Mouse (Mus musculus) brain, embryonic 14.5 days (tissue): ENCODE results near the gene Hyal3.

Experiments used
- CTCF ChIP-seq: fragments of 200-500 bp; IDR thresholded peaks from 2 replicates; pipeline ENCODE4 v1.5.1; 2012; ENCODE audit warnings: inconsistent platforms, mild to moderate bottlenecking, moderate library complexity, borderline replicate concordance; ENCODE audit not compliant: insufficient read depth, insufficient read length; ENCODE audit errors: extremely low read depth
- POLR2A ChIP-seq: fragments of 200-500 bp; IDR thresholded peaks from 2 replicates; pipeline ENCODE4 v1.6.1; 2012; ENCODE audit warnings: mild to moderate bottlenecking, inconsistent platforms, borderline replicate concordance; ENCODE audit not compliant: poor library complexity, insufficient read depth, insufficient read length, severe bottlenecking; ENCODE audit errors: extremely low read depth

DNA sequence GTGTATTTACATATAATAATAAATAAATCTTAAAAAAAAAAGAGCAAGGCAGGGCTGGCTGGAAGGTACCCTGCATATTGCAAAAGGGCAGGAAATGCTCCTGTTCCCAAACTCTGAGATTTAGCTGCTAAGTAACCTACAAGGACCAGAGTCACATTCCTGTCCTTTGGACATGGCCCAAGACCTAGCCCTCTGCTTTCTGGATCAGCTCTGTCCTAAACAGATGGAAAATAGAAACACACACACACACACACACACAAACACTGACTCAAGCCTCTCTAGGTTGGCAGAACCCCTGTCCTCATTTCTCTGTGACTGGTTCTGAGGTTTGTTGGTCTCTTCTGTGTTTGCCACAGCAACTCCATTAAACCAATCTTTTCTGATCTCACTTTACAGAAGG, 40.3 kb downstream of the Hyal3 start:
- TF ChIP-seq CTCF: no peak
- TF ChIP-seq POLR2A: no peak
